Mouse (Mus musculus) heart, embryonic 15.5 days (tissue): ENCODE measurements around the gene Gsk3b. TPM values are rescaled to one million over a fixed set of nuclear protein-coding genes. Genes with fewer than 3 reads are reported as not detected.

Experiments used
- ATAC-seq: fragments of 200-750 bp; cut with Nextera tagmentation; replicated peaks from 2 replicates; pipeline ENCODE4 v1.8.0; 2017; ENCODE audit warnings: low read depth, moderate TSS enrichment; ENCODE audit not compliant: insufficient number of reproducible peaks, insufficient read depth, low FRiP score
- H3K27ac ChIP-seq: fragments of 300-500 bp; sonication (generic); 2 replicates; pipeline ENCODE4 v1.5.1; 2015; ENCODE audit warnings: mild to moderate bottlenecking, inconsistent platforms
- H3K27me3 ChIP-seq: fragments of 300-500 bp; sonication (generic); 2 replicates; pipeline ENCODE4 v1.6.1; 2015; ENCODE audit warnings: inconsistent platforms
- H3K36me3 ChIP-seq: fragments of 300-500 bp; sonication (generic); 2 replicates; pipeline ENCODE4 v1.6.1; 2015; ENCODE audit warnings: mild to moderate bottlenecking, inconsistent platforms
- H3K4me1 ChIP-seq: fragments of 300-500 bp; sonication (generic); replicated peaks from 2 replicates; pipeline ENCODE4 v1.6.1; 2015; ENCODE audit warnings: inconsistent platforms
- H3K4me2 ChIP-seq: fragments of 300-500 bp; sonication (generic); 2 replicates; pipeline ENCODE4 v1.6.1; 2015; ENCODE audit warnings: inconsistent platforms, mild to moderate bottlenecking, moderate library complexity
- H3K4me3 ChIP-seq: fragments of 300-500 bp; sonication (generic); 2 replicates; pipeline ENCODE4 v1.5.1; 2015; ENCODE audit warnings: mild to moderate bottlenecking, inconsistent platforms
- H3K9ac ChIP-seq: fragments of 300-500 bp; sonication (generic); 2 replicates; pipeline ENCODE4 v1.6.1; 2015; ENCODE audit warnings: mild to moderate bottlenecking, inconsistent platforms
- H3K9me3 ChIP-seq: fragments of 300-500 bp; sonication (generic); replicated peaks from 2 replicates; pipeline ENCODE4 v1.6.1; 2016; ENCODE audit warnings: inconsistent platforms
- WGBS: fragments of 180-500 bp; shearing (Covaris S2); methylation state at CpG from one replicate; pipeline ENCODE4 v1.1.7; 2015; ENCODE audit warnings: mixed read lengths; 5-methylcytosine and 5-hydroxymethylcytosine counted together
- polyA plus RNA-seq: library from polyadenylated mRNA; unstranded; fragments of >200 nt; fragmentation: Nextera tagmentation; extraction: Ambion mirVana; gene quantifications from 2 replicates; pipeline ENCODE4 v1.2.1, GENCODE M21; 2015

The Gsk3b gene
- polyA plus RNA-seq, 1 experiment from 2014 or later: 38.2 TPM

- Histone ChIP-seq H3K36me3 (no peaks in the 10 kb centered on the region), H3K9me3 (no peaks in the 10 kb centered on the region), H3K27me3 (no peaks in the 10 kb centered on the region), H3K4me3 (no peak overlapping the region), H3K4me1 (0 out of 2 replicates have a peak, but pooled peaks cover 2% of the 10 kb centered on the region), H3K9ac (no peak overlapping the region), H3K4me2 (no peak overlapping the region), H3K27ac (no peak overlapping the region)
- WGBS: 80% methylated on average over 7 of the region's 7 CpGs
- ATAC-seq: no peak
Observed at GRCm38 (mm10) chr16:38285801-38286200, 197.0 kb downstream of the Gsk3b start.

GRCm38 (mm10) chr16:38286541-38286940, 197.7 kb downstream of the Gsk3b start:
- H3K9ac ChIP-seq: no peak overlapping the region
- H3K4me3 ChIP-seq: no peak overlapping the region
- H3K36me3 ChIP-seq: no peaks in the 10 kb centered on the region
- H3K4me2 ChIP-seq: no peak overlapping the region
- WGBS: 60% methylated on average over 4 of the region's 4 CpGs
- ATAC-seq: no peak
- no peaks in the 10 kb centered on the region for H3K9me3 ChIP-seq
- no peaks in the 10 kb centered on the region for H3K27me3 ChIP-seq
- H3K27ac ChIP-seq: no peak overlapping the region
- H3K4me1 ChIP-seq: 0 out of 2 replicates have a peak, but pooled peaks cover 2% of the 10 kb centered on the region

GRCm38 (mm10) chr16:38287357-38287756, 198.6 kb downstream of the Gsk3b start:
- no peak overlapping the region for H3K4me2 ChIP-seq
- H3K36me3 ChIP-seq: no peaks in the 10 kb centered on the region
- H3K4me1 ChIP-seq: 0 out of 2 replicates have a peak, but pooled peaks cover 2% of the 10 kb centered on the region
- H3K9me3 ChIP-seq: no peaks in the 10 kb centered on the region
- H3K27me3 ChIP-seq: no peaks in the 10 kb centered on the region
- ATAC-seq: no peak
- no peak overlapping the region for H3K27ac ChIP-seq
- 76% methylated on average over 6 of the region's 6 CpGs for WGBS
- no peak overlapping the region for H3K4me3 ChIP-seq
- H3K9ac ChIP-seq: no peak overlapping the region

- Histone ChIP-seq H3K4me3 (no peak overlapping the region), H3K9me3 (no peaks in the 10 kb centered on the region), H3K36me3 (no peaks in the 10 kb centered on the region), H3K9ac (no peak overlapping the region), H3K27ac (no peak overlapping the region), H3K4me1 (0 out of 2 replicates have a peak, but pooled peaks cover 2% of the 10 kb centered on the region), H3K4me2 (no peak overlapping the region), H3K27me3 (no peaks in the 10 kb centered on the region)
- no peak for ATAC-seq
- WGBS: 83% methylated on average over 3 of the region's 3 CpGs
Observed at GRCm38 (mm10) chr16:38287762-38288161, 199.0 kb downstream of the Gsk3b start.

GRCm38 (mm10) chr16:38288851-38289250, 200.1 kb downstream of the Gsk3b start:
- 0 out of 2 replicates have a peak, but pooled peaks cover 2% of the 10 kb centered on the region for H3K4me1 ChIP-seq
- ATAC-seq: no peak
- no peak overlapping the region for H3K27ac ChIP-seq
- no peaks in the 10 kb centered on the region for H3K36me3 ChIP-seq
- no peaks in the 10 kb centered on the region for H3K9me3 ChIP-seq
- WGBS: 31% methylated on average over 6 of the region's 6 CpGs
- no peaks in the 10 kb centered on the region for H3K27me3 ChIP-seq
- H3K9ac ChIP-seq: no peak overlapping the region
- H3K4me2 ChIP-seq: no peak overlapping the region
- no peak overlapping the region for H3K4me3 ChIP-seq

GRCm38 (mm10) chr16:38290151-38290550, 201.3 kb downstream of the Gsk3b start:
- no peaks in the 10 kb centered on the region for H3K9me3 ChIP-seq
- no peak overlapping the region for H3K4me2 ChIP-seq
- no peak for ATAC-seq
- H3K36me3 ChIP-seq: no peaks in the 10 kb centered on the region
- no peak overlapping the region for H3K27ac ChIP-seq
- WGBS: 54% methylated on average over 2 of the region's 2 CpGs
- no peak overlapping the region for H3K4me3 ChIP-seq
- peaks cover 3% of the 10 kb centered on the region; the same call in 1 of the 2 replicates for H3K4me1 ChIP-seq
- H3K9ac ChIP-seq: no peak overlapping the region
- H3K27me3 ChIP-seq: no peaks in the 10 kb centered on the region

- 55% methylated on average over 7 of the region's 7 CpGs for WGBS
- H3K9me3 ChIP-seq: no peaks in the 10 kb centered on the region
- no peak within 1 kb of the TSS for H3K27ac ChIP-seq
Observed at GRCm38 (mm10) chr16:38294685-38295348, 206.0 kb downstream of the Gsk3b start, which contains the start of gene Nr1i2. Gene Nr1i2 (minus strand): TSS chr16:38294824.

GRCm38 (mm10) chr16:38295349-38295930, 206.6 kb downstream of the Gsk3b start:
- no peaks in the 10 kb centered on the region for H3K9me3 ChIP-seq
- peaks cover 2% of the 10 kb centered on the region; the same call in 1 of the 2 replicates for H3K4me1 ChIP-seq
- no peaks in the 10 kb centered on the region for H3K36me3 ChIP-seq
- 38% methylated on average over 5 of the region's 5 CpGs for WGBS
- H3K4me2 ChIP-seq: no peak overlapping the region
- no peak overlapping the region for H3K9ac ChIP-seq
- no peak for ATAC-seq
- H3K27ac ChIP-seq: no peak overlapping the region
- no peaks in the 10 kb centered on the region for H3K27me3 ChIP-seq
- H3K4me3 ChIP-seq: no peak overlapping the region

More at GRCm38 (mm10) chr16:38294685-38295348, 206.0 kb downstream of the Gsk3b start, which contains the start of gene Nr1i2:
- peaks cover 2% of the 10 kb centered on the region; the same call in 1 of the 2 replicates for H3K4me1 ChIP-seq
- no peak within 1 kb of the TSS for H3K4me3 ChIP-seq
- ATAC-seq: no peak
- H3K36me3 ChIP-seq: no peaks in the 10 kb centered on the region
- H3K27me3 ChIP-seq: no peaks in the 10 kb centered on the region
- no peak within 1 kb of the TSS for H3K4me2 ChIP-seq
- H3K9ac ChIP-seq: no peak within 1 kb of the TSS

Other genes starting within 250 kb of the Gsk3b start
- 4.9 and 6.3 TPM in 2 replicates for gene Gm36028, start 227.9 kb upstream of the Gsk3b start, polyA plus RNA-seq
- gene Lrrc58, start 220.6 kb upstream of the Gsk3b start, polyA plus RNA-seq: 36.4 and 41.7 TPM in 2 replicates
- 0.19 and 0.37 TPM in 2 replicates for gene Gpr156, start 172.5 kb upstream of the Gsk3b start, polyA plus RNA-seq
- gene Nr1i2, start 205.8 kb downstream of the Gsk3b start, polyA plus RNA-seq: 0.06 TPM in 1 of 2 replicates, not detected in the other